Mouse (Mus musculus): Measurements from ENCODE around the gene Mrpl34.

Gene Mrpl34

DNA sequence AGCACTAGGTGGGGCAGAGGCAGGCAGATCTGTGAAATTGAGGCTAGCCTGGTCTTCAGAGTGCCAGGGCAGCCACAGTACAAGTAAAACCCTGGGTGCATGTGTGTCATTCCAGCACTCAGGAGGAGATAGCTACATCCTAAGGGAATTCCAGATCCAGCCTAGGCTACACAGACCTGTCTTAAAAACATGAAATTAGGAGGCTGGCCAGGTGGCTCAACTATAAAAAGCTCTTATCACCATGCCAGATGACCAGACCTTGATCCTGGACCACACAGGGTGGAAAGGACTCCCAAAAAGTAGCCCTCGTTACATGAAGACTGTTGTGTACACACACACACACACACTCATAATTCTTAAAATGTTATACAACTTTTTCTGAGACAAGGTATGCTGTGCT lies 3.2 kb downstream of the Mrpl34 start:
- in situ Hi-C loops (cut with MboI; ENCODE audit: unreplicated experiment in 2 of 2): no loop called here

GRCm38 (mm10) chr8:71468916-71469315 lies 4.2 kb downstream of the Mrpl34 start, which contains the start of gene Dda1:
Dda1 (plus strand) TSS chr8:71469199.
- in situ Hi-C loops (cut with MboI; ENCODE audit: unreplicated experiment in 2 of 2): no loop called here

GRCm38 (mm10) chr8:71469411-71469810 lies 4.7 kb downstream of the Mrpl34 start:
- in situ Hi-C loops (cut with MboI; ENCODE audit: unreplicated experiment in 2 of 2): no loop called here

DNA sequence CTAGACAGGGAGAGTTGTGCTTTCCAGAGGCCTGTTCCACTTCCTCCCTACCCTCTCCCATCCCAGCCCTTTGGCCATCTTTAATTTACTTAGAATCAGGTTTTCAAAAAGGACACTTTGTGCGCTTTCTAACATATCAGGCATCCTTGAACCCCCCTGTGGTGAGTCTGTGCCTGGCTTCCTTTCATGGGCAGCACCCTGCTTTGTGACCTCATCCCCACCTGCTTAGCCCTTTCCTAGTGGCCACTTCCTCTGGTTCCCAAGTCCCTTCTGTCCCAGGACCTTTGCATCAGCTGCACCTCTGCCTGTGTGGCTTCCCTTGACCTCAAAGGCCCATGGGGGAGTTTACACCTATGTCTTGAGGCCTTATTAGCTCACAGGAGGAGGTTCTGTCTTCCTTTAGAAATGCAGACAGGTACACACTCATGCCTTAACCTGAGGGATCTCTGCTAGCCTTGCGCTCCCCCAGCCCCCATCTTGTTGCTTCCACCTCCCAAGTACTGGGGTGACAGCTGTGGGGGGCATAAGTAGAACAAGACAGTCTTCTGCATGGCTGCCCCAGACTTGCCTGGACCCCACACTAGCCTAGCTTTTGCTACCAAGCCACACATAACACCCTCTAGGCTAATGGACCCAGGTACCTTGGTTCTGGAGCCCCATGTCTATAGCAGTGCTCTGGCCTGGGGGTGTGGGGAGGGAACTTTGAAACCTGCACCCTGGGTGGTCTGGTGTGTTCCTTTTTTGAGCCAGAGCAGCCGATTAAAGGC lies 5.6 kb downstream of the Mrpl34 start:
- in situ Hi-C loops (cut with MboI; ENCODE audit: unreplicated experiment in 2 of 2): no loop called here

- in situ Hi-C loops (cut with MboI; ENCODE audit: unreplicated experiment in 2 of 2): no loop called here
These were observed 6.1 kb downstream of the Mrpl34 start for GRCm38 (mm10) chr8:71470913-71471255.

- in situ Hi-C loops (cut with MboI; ENCODE audit: unreplicated experiment in 2 of 2): no loop called here
These were observed 7.1 kb downstream of the Mrpl34 start for GRCm38 (mm10) chr8:71471861-71472260.

GRCm38 (mm10) chr8:71472601-71473386 lies 8.0 kb downstream of the Mrpl34 start:
- in situ Hi-C loops (cut with MboI; ENCODE audit: unreplicated experiment in 2 of 2): no loop called here

- in situ Hi-C loops (cut with MboI; ENCODE audit: unreplicated experiment in 2 of 2): no loop called here
These were observed 9.6 kb downstream of the Mrpl34 start for GRCm38 (mm10) chr8:71474344-71474743.

- in situ Hi-C loops (cut with MboI; ENCODE audit: unreplicated experiment in 2 of 2): loop anchor here in 1 of 2 experiments (5.0 kb wide), 1 partner anchor 103 kb away; the partner anchor contains the start of gene Ocel1
These were observed 10.3 kb downstream of the Mrpl34 start for GRCm38 (mm10) chr8:71474785-71475701.

DNA sequence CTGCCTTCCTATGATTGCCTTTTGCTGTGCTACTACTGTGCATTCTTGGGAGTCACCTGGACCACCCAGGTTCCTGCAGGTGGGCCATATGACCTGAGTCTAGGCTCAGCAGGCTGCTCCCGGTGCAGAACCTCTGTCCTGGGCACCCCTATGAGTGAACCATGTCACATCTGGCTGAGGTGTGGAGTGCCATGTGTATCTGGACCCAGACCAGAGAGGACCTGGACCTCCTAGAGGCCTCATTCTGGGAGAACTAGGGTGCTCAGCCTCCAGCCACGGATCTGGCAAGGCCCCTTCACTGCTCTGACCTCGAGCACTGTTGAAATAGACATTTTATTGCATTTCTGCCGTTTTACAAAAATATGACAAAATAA lies 10.9 kb downstream of the Mrpl34 start:
- in situ Hi-C loops (cut with MboI; ENCODE audit: unreplicated experiment in 2 of 2): loop anchor here in 1 of 2 experiments (5.0 kb wide), 1 partner anchor 103 kb away; the partner anchor contains the start of gene Ocel1

GRCm38 (mm10) chr8:71476099-71476940 lies 11.6 kb downstream of the Mrpl34 start:
- in situ Hi-C loops (cut with MboI; ENCODE audit: unreplicated experiment in 2 of 2): loop anchor here in 1 of 2 experiments (5.0 kb wide), 1 partner anchor 104 kb away; the partner anchor contains the start of gene Ocel1

- in situ Hi-C loops (cut with MboI; ENCODE audit: unreplicated experiment in 2 of 2): loop anchor here in 1 of 2 experiments (5.0 kb wide), 1 partner anchor 105 kb away; the partner anchor contains the start of gene Ocel1
These were observed 12.6 kb downstream of the Mrpl34 start for GRCm38 (mm10) chr8:71477196-71477845.

GRCm38 (mm10) chr8:71478943-71479342 lies 14.2 kb downstream of the Mrpl34 start:
- in situ Hi-C loops (cut with MboI; ENCODE audit: unreplicated experiment in 2 of 2): loop anchor here in 1 of 2 experiments (5.0 kb wide), 1 partner anchor 107 kb away; the partner anchor contains the start of gene Ocel1

DNA sequence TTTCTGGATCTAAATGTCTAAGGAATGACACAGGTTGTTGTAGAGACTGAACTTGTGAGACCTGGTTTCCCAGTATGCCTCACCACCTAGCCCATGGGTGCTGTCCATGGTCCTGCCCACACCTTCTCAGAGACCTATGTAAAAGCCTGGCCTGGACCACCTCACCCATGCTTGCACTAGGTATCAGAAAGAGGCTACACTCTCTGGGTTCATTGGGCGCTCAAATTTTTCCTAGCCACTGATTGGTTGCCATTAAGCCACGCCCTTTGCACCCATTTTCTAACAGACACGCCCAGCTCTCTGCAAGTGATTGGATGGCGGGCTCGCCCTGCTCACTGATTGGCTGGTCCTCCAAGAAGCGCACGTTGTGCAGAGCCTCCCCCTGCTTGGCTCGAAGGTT lies 19.2 kb downstream of the Mrpl34 start:
- in situ Hi-C loops (cut with MboI; ENCODE audit: unreplicated experiment in 2 of 2): no loop called here

GRCm38 (mm10) chr8:71484736-71485135 lies 20.0 kb downstream of the Mrpl34 start:
- in situ Hi-C loops (cut with MboI; ENCODE audit: unreplicated experiment in 2 of 2): no loop called here

- in situ Hi-C loops (cut with MboI; ENCODE audit: unreplicated experiment in 2 of 2): no loop called here
These were observed 20.7 kb downstream of the Mrpl34 start, which contains the start of gene Ano8 for GRCm38 (mm10) chr8:71485142-71486135. Ano8 (minus strand) TSS chr8:71485963.

DNA sequence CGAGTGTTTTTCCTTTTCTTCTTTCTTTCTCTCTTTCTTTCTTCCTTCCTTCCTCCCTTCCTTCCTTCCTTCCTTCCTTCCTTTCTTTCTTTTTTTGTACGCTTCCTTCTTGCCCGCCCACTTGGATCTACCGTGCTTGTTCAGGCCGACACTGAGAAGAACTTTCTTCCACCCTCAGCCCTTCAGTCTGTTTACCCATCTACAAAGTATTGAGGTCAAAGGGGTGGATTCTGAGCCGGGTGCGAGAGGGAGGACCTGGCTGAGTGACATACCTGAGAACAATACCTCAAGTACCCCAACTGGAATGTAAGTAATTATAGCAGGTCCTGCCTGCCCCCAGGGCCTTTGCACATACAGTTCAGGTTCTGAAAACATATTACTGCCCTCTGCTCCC lies 21.4 kb downstream of the Mrpl34 start:
- in situ Hi-C loops (cut with MboI; ENCODE audit: unreplicated experiment in 2 of 2): no loop called here

Data from v-Abl transformed pro-B cells (cell line).